Mouse (Mus musculus) layer of hippocampus, adult 9-11 months (tissue): ENCODE data around the gene Smco1.

Experiments
- DNase-seq: peaks from one replicate; pipeline ENCODE4 v3.0.0; 2022

Gene Smco1

DNA sequence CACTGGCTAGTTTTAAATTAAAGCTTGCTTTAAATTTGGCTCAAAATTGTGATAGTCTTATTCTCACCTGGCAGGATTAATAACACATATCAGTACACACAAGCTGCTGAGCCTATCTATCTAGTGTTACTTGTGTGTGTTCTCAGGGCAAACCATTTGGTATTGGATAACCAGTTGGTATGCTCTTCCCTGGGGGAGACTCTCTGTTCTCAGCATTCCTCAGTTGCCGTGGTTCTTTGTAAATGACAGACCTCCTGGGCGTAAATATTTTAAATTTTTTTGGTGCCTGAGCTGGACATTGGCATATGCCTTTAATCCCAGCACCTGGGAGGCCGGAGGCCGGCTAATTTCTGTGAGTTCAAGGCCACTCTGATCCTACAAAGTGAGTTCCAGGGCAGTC is 41.6 kb downstream of the Smco1 start:
- no peak for DNase-seq

- no peak for DNase-seq
These were observed 45.3 kb downstream of the Smco1 start for GRCm38 (mm10) chr16:32316601-32317000.

DNA sequence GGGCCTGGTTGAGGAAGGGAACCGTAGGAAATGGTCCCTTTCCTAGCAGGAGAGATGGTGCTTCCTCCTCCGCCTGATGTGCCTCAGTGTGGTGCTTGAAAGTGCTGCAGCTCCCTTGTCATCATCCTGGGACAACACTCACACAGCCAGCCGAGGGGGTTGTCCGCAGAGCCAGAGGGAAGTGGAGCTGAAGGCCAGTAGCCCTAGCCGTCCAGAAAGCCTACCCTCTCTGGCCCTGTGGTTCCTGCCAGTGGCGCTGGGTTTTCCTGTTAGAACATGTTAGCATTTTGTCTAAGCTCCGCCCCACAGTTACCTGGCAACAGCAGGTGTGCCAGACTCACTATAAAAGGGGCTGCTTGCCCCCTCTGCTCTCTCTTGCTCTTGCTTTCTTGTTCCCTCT is 52.7 kb downstream of the Smco1 start:
- no peak for DNase-seq
